Mouse (Mus musculus): ENCODE data around the gene Hhipl1. TPM values are rescaled to one million over a fixed set of nuclear protein-coding genes. Genes with fewer than 3 reads are reported as not detected.

Hhipl1 gene
- polyA plus RNA-seq, 1 experiment = 1.8 TPM

- WGBS = 56% methylated on average over 1 of the region's 1 CpGs
- TF ChIP-seq CTCF (IDR thresholded peaks at IDR 0.05; ENCODE audit: extremely low read depth, insufficient read depth, insufficient read length, insufficient replicate concordance) (no peak), POLR2A (IDR thresholded peaks at IDR 0.05; ENCODE audit: low read depth, low read length) (no peak)
- H3K4me3 ChIP-seq (ENCODE audit: extremely low read depth, insufficient read depth, insufficient read length) = no peak overlapping the region
- H3K36me3 ChIP-seq (ENCODE audit: control insufficient read depth, insufficient read depth, low read length) = no peaks in the 10 kb centered on the region
- no peak overlapping the region for H3K27ac ChIP-seq (ENCODE audit: insufficient read depth, low read length)
- no peaks in the 10 kb centered on the region for H3K27me3 ChIP-seq (ENCODE audit: control insufficient read depth, insufficient read depth, low read length)
- no peak for DNase-seq (ENCODE audit: low read depth in 1 of 2, low spot score in 2 of 2)
- H3K4me1 ChIP-seq (ENCODE audit: control insufficient read depth, insufficient read depth, insufficient read length) = no peaks in the 10 kb centered on the region
These were observed 49.2 kb downstream of the Hhipl1 start for GRCm38 (mm10) chr12:108355271-108355670.

- H3K36me3 ChIP-seq (ENCODE audit: control insufficient read depth, insufficient read depth, low read length) = no peaks in the 10 kb centered on the region
- H3K4me3 ChIP-seq (ENCODE audit: extremely low read depth, insufficient read depth, insufficient read length) = no peak overlapping the region
- H3K27me3 ChIP-seq (ENCODE audit: control insufficient read depth, insufficient read depth, low read length) = no peaks in the 10 kb centered on the region
These were observed 49.9 kb downstream of the Hhipl1 start for GRCm38 (mm10) chr12:108355986-108356385.

GRCm38 (mm10) chr12:108363796-108364195 lies 57.7 kb downstream of the Hhipl1 start:
- H3K36me3 ChIP-seq (ENCODE audit: control insufficient read depth, insufficient read depth, low read length) = no peaks in the 10 kb centered on the region
- peak in 1 of 2 experiments; percentile 23 for DNase-seq (ENCODE audit: low read depth in 1 of 2, low spot score in 2 of 2)
- no peaks in the 10 kb centered on the region for H3K4me1 ChIP-seq (ENCODE audit: control insufficient read depth, insufficient read depth, insufficient read length)
- H3K4me3 ChIP-seq (ENCODE audit: extremely low read depth, insufficient read depth, insufficient read length) = no peak overlapping the region
- H3K27ac ChIP-seq (ENCODE audit: insufficient read depth, low read length) = no peak overlapping the region
- no peaks in the 10 kb centered on the region for H3K27me3 ChIP-seq (ENCODE audit: control insufficient read depth, insufficient read depth, low read length)
- WGBS = 6% methylated on average over 5 of the region's 5 CpGs
- TF ChIP-seq POLR2A (IDR thresholded peaks at IDR 0.05; ENCODE audit: low read depth, low read length) = no peak
- peak; percentile 54; the same call in 1 of the 2 replicates for TF ChIP-seq CTCF (IDR thresholded peaks at IDR 0.05; ENCODE audit: extremely low read depth, insufficient read depth, insufficient read length, insufficient replicate concordance)

More at GRCm38 (mm10) chr12:108355986-108356385, 49.9 kb downstream of the Hhipl1 start:
- TF ChIP-seq CTCF (IDR thresholded peaks at IDR 0.05; ENCODE audit: extremely low read depth, insufficient read depth, insufficient read length, insufficient replicate concordance) = no peak
- TF ChIP-seq POLR2A (IDR thresholded peaks at IDR 0.05; ENCODE audit: low read depth, low read length) = no peak
- no peak for DNase-seq (ENCODE audit: low read depth in 1 of 2, low spot score in 2 of 2)
- Histone ChIP-seq H3K27ac (ENCODE audit: insufficient read depth, low read length) (no peak overlapping the region), H3K4me1 (ENCODE audit: control insufficient read depth, insufficient read depth, insufficient read length) (no peaks in the 10 kb centered on the region)

- H3K36me3 ChIP-seq (ENCODE audit: control insufficient read depth, insufficient read depth, low read length) = no peaks in the 10 kb centered on the region
- H3K27ac ChIP-seq (ENCODE audit: insufficient read depth, low read length) = no peak overlapping the region
- TF ChIP-seq POLR2A (IDR thresholded peaks at IDR 0.05; ENCODE audit: low read depth, low read length) = no peak
- 57% methylated on average over 3 of the region's 3 CpGs for WGBS
- DNase-seq (ENCODE audit: low read depth in 1 of 2, low spot score in 2 of 2) = no peak
- H3K4me3 ChIP-seq (ENCODE audit: extremely low read depth, insufficient read depth, insufficient read length) = no peak overlapping the region
- H3K27me3 ChIP-seq (ENCODE audit: control insufficient read depth, insufficient read depth, low read length) = no peaks in the 10 kb centered on the region
- no peaks in the 10 kb centered on the region for H3K4me1 ChIP-seq (ENCODE audit: control insufficient read depth, insufficient read depth, insufficient read length)
These were observed 59.3 kb downstream of the Hhipl1 start for GRCm38 (mm10) chr12:108365340-108365739.

GRCm38 (mm10) chr12:108365868-108366267 lies 59.8 kb downstream of the Hhipl1 start:
- WGBS = 64% methylated on average over 7 of the region's 7 CpGs
- Histone ChIP-seq H3K36me3 (ENCODE audit: control insufficient read depth, insufficient read depth, low read length) (no peaks in the 10 kb centered on the region), H3K27me3 (ENCODE audit: control insufficient read depth, insufficient read depth, low read length) (no peaks in the 10 kb centered on the region), H3K4me1 (ENCODE audit: control insufficient read depth, insufficient read depth, insufficient read length) (no peaks in the 10 kb centered on the region), H3K27ac (ENCODE audit: insufficient read depth, low read length) (no peak overlapping the region), H3K4me3 (ENCODE audit: extremely low read depth, insufficient read depth, insufficient read length) (no peak overlapping the region)
- TF ChIP-seq CTCF (IDR thresholded peaks at IDR 0.05; ENCODE audit: extremely low read depth, insufficient read depth, insufficient read length, insufficient replicate concordance) (no peak), POLR2A (IDR thresholded peaks at IDR 0.05; ENCODE audit: low read depth, low read length) (no peak)
- DNase-seq (ENCODE audit: low read depth in 1 of 2, low spot score in 2 of 2) = no peak

- no peaks in the 10 kb centered on the region for H3K27me3 ChIP-seq (ENCODE audit: control insufficient read depth, insufficient read depth, low read length)
- no peaks in the 10 kb centered on the region for H3K36me3 ChIP-seq (ENCODE audit: control insufficient read depth, insufficient read depth, low read length)
- no peak overlapping the region for H3K4me3 ChIP-seq (ENCODE audit: extremely low read depth, insufficient read depth, insufficient read length)
- TF ChIP-seq POLR2A (IDR thresholded peaks at IDR 0.05; ENCODE audit: low read depth, low read length) (no peak), CTCF (IDR thresholded peaks at IDR 0.05; ENCODE audit: extremely low read depth, insufficient read depth, insufficient read length, insufficient replicate concordance) (no peak)
- H3K27ac ChIP-seq (ENCODE audit: insufficient read depth, low read length) = no peak overlapping the region
- no peak for DNase-seq (ENCODE audit: low read depth in 1 of 2, low spot score in 2 of 2)
- 65% methylated on average over 2 of the region's 2 CpGs for WGBS
- H3K4me1 ChIP-seq (ENCODE audit: control insufficient read depth, insufficient read depth, insufficient read length) = peaks cover 2% of the 10 kb centered on the region; the same call in 1 of the 2 replicates
These were observed 61.8 kb downstream of the Hhipl1 start for GRCm38 (mm10) chr12:108367909-108368308.

GRCm38 (mm10) chr12:108368921-108369320 lies 62.9 kb downstream of the Hhipl1 start:
- Histone ChIP-seq H3K4me1 (ENCODE audit: control insufficient read depth, insufficient read depth, insufficient read length) (peaks cover 2% of the 10 kb centered on the region; the same call in 1 of the 2 replicates), H3K4me3 (ENCODE audit: extremely low read depth, insufficient read depth, insufficient read length) (no peak overlapping the region), H3K36me3 (ENCODE audit: control insufficient read depth, insufficient read depth, low read length) (no peaks in the 10 kb centered on the region), H3K27me3 (ENCODE audit: control insufficient read depth, insufficient read depth, low read length) (no peaks in the 10 kb centered on the region), H3K27ac (ENCODE audit: insufficient read depth, low read length) (no peak overlapping the region)
- DNase-seq (ENCODE audit: low read depth in 1 of 2, low spot score in 2 of 2) = no peak
- WGBS = 66% methylated on average over 5 of the region's 5 CpGs
- TF ChIP-seq CTCF (IDR thresholded peaks at IDR 0.05; ENCODE audit: extremely low read depth, insufficient read depth, insufficient read length, insufficient replicate concordance) (no peak), POLR2A (IDR thresholded peaks at IDR 0.05; ENCODE audit: low read depth, low read length) (no peak)

All from spleen, adult 2 months (tissue).